Mouse (Mus musculus): ENCODE data around the gene Parp9.
"Not testable (repeated sequence)": the region's sequence is repeated elsewhere in the genome, so short reads cannot be mapped to it uniquely, and the experiment has no call there.

Gene Parp9

GRCm38 (mm10) chr16:35938211-35939151 is at the start of gene Parp9, which contains the start of gene Dtx3l:
TSS of gene Parp9 (plus strand) at chr16:35938470.
TSS of gene Dtx3l (minus strand) at chr16:35939151.
- in situ Hi-C loops (cut with MboI, MseI): loop anchor here in 1 of 2 experiments (5.0 to 10.0 kb wide), 2 partner anchors 66 to 194 kb away; partner anchors contain the start of gene Parp14

DNA sequence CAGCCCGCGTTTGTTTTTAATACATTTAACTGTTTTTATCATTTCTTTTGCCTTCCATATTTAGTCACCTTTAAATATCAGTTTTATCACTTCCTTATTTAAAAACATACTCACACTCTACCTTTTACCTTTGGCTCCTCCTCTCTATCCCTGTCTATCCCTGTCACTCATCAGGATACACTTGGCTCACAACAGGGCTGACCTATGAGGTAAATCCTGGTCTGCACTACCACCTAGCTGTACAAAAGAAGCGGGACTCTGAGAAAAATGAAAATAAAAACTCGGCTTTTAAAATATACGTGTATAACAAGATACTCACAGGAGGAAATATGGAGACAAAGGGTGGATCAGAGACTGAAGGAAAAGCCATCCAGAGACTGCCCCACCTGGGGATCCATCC is 49.4 kb upstream of the Parp9 start:
- in situ Hi-C loops (cut with MboI, MseI): no loop called here

GRCm38 (mm10) chr16:35890645-35891044 is 47.6 kb upstream of the Parp9 start:
- in situ Hi-C loops (cut with MboI, MseI): no loop called here

- in situ Hi-C loops (cut with MboI, MseI): not testable (repeated sequence)
Observed at GRCm38 (mm10) chr16:35891603-35892002, 46.7 kb upstream of the Parp9 start.

GRCm38 (mm10) chr16:35894997-35895396 is 43.3 kb upstream of the Parp9 start:
- in situ Hi-C loops (cut with MboI, MseI): no loop called here

- in situ Hi-C loops (cut with MboI, MseI): no loop called here
Observed at GRCm38 (mm10) chr16:35900541-35900940, 37.7 kb upstream of the Parp9 start.

- in situ Hi-C loops (cut with MboI, MseI): no loop called here
Observed at GRCm38 (mm10) chr16:35903014-35903640, 35.1 kb upstream of the Parp9 start.

GRCm38 (mm10) chr16:35904121-35904736 is 34.0 kb upstream of the Parp9 start:
- in situ Hi-C loops (cut with MboI, MseI): no loop called here

- in situ Hi-C loops (cut with MboI, MseI): no loop called here
Observed at GRCm38 (mm10) chr16:35905355-35905754, 32.9 kb upstream of the Parp9 start.

DNA sequence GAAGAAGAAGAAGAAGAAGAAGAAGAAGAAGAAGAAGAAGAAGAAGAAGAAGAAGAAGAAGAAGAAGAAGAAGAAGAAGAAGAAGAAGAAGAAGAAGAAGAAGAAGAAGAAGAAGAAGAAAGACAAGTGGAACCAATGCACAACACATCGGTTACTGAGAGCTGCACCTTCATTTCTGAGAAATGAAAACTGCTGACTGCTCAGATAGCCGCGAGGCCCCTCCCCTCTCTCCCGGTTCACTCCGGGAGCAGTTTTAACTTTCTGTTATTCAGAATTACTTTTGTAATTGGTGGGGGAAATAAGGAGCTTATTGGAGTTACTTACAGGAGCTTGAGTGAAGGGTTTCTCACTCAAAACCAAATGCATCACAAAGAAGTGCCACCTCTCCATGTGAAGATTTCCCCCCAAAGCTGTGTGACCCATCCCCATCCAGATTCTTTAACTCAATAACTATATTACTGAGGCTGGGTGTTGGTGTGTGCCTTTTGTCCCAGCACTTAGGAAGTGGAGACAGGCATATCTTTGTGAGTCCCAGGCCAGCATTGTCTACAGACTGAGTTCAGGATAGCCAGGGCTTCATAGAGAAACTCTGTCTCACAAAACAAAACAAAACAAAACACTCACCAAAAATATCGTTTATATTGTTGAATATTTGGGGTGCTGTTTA is 32.3 kb upstream of the Parp9 start:
- in situ Hi-C loops (cut with MboI, MseI): no loop called here

DNA sequence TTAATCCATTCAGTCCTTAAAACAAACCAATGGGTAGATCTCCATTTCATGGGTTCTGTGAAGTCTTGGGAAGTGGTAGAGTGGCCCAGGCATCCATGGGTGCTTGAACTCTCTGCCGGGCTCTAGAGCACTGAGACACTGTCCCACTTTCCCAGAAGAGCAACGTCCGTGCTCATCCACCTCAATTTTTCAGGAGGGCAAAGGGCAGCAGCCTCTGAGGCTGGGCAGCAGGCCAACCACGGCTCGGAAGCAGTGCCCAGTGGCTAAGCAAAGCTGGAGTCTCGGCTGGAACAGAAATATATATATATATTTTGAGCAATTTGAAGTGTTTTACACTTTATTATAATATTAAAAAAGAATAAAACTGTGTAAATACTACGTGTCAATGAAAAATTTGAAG is 31.4 kb upstream of the Parp9 start:
- in situ Hi-C loops (cut with MboI, MseI): no loop called here

DNA sequence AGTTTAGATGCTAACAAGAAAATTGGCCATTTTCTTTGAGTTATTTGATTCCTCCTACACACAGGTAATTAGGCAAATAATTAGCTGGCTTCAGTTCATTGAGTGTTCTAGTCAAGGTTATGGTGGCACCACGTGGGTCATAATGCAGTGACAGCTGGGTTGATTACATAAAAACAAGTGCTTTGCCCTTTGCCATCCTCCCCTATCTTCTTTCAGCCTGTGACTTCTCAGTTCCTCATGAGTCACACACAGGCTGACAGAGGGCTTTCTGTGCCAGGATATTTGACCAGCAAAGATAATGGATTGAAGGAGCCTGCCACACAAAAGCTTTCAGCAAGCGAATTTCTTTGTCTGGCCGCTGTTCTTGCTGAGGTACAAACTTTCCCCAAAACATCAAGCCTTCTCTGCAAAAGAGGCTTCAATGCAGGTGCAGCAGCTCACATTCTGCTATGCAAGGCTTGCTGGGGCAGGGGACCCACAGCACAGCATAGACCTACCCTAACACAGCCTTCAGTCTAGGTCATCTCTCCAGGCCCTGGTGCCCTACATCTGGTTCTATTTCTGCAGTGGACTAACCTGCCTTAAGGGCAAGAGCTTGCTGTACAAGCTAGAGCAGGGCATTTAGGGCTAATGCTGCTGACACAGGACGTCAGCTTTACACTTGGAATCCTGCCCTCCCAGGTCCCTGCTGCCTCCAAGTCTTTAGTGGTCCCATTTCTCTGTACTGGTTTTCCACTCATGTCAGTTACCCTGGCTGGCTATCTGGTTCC is 30.7 kb upstream of the Parp9 start:
- in situ Hi-C loops (cut with MboI, MseI): no loop called here

DNA sequence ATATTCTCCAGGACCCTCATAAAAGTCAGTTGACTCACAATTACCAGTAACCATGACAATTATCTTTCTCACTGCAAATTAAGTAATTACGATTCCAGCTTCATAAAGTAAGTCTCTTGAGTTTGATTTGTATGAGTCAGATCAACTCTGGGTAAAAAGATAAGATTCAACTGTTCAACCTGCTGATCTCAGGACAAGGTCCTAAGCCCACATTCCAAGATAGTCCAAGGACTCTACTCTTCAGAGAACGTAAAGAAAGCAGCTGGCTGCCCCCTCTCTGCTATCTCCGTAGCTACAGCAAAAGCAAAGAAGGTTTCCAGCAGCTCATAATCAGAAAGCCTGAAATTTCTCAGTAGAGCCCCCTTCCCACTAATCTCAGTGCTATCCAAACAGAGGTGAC is 26.8 kb upstream of the Parp9 start:
- in situ Hi-C loops (cut with MboI, MseI): no loop called here

- in situ Hi-C loops (cut with MboI, MseI): no loop called here
Observed at GRCm38 (mm10) chr16:35913526-35913925, 24.7 kb upstream of the Parp9 start.

DNA sequence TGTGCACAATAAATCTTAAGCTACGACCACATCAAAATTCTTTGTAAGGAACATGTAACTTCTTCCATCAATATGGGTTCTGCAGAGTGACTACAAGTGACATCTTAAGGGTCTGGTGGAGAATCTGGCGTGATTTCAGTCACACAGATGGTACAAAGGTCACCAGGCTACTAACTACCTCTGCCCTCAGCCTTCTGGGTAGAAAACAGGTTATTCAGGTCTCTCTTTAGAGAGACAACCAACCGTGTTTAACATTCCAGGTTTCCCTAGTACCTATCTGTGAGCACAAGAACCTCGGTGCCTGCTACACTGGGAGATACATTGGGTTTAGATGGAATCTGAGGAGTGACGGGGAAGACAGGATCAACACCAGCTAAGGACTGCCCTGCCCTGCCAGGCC is 24.0 kb upstream of the Parp9 start:
- in situ Hi-C loops (cut with MboI, MseI): no loop called here

DNA sequence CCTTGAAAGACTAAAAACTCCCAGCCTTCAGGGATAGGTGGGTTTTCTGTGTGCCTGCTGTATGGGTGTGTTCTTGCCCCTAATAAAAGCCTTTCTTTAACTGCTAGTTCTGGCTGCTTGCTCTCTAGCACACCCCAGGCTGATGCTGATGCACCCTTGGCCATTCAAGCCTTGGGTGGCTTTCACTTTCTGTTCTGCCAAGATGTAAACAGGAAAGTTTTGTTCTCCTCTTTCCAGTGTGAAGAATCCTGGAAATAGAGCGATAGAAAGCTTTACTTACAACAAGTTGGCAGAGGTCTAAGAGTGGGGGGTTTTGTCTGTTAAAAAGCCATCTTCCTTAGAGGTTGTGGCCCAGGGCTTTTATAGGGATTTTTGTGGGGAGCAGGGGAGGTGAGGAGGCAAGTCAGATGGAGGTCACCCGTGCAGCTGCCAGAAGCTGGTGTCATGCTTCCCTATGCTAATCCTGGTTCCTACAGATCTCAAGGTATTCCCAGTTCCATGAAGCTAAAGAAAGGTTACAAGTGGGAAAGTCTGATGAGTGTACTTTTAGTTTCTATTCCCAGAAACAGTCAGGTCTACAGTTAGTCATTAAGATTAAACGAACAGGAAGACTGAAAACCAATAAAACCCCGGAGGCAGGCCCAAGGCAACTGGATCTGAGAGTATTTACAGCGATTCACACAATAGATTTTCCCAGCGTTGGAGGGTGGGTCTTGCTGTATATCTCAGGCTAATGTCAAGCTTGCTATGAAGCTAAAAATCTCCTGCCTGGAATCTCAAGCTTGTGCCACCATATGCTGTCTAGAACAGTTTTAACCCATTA is 19.3 kb upstream of the Parp9 start:
- in situ Hi-C loops (cut with MboI, MseI): no loop called here

DNA sequence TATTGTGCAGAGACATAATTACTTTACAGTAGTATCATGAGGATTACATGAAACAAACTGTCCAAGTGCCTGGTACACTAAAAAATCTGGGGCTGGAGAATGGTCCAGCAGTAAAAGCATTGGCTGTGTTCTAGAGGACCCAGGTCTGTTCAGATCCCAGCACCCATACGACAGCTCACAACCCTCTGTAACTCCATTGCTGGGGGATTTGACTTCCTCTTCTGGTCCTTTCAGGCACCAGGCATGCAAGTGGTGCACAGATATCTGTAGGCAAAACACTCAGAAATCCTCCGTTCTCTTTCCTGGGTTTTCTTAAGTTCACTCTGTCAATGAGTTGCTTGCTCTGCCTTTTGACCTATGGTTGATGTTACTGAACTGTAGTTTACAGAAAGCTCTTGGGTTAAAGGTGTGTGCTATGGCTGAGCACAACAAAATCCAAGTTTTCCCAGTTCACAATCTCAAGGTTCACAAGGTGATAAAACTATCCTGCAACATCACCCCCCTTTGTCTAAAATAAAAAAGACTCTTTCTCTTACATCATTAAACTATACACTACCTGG is 16.5 kb upstream of the Parp9 start:
- in situ Hi-C loops (cut with MboI, MseI): no loop called here

DNA sequence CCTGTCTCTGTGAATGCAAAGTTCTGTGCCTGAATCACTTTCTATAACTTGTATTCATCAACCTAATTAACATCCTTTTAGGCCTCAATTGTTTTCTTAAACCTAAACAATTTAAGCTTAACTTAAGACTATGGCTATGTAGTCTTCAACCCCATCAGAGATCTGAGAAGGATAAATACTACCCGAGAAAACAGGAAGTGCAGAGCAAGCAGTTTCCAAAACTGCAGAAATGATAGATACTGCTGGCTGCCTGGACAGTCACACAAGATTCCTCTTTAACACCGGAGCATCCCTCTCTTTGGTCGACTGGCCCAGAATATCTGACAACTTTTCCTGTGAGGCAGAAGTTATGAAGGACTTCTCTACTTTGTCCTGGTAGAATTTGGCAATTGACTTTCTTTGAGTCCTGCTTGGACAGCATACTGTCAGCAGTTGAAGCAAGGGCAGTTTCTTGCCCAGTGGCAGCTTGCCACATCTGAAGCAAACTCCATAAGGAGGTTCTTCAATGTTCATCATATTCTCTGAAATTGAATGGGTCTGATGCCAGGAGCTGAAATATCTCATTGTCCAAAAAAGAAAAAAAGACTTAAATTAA is 15.9 kb upstream of the Parp9 start:
- in situ Hi-C loops (cut with MboI, MseI): no loop called here

DNA sequence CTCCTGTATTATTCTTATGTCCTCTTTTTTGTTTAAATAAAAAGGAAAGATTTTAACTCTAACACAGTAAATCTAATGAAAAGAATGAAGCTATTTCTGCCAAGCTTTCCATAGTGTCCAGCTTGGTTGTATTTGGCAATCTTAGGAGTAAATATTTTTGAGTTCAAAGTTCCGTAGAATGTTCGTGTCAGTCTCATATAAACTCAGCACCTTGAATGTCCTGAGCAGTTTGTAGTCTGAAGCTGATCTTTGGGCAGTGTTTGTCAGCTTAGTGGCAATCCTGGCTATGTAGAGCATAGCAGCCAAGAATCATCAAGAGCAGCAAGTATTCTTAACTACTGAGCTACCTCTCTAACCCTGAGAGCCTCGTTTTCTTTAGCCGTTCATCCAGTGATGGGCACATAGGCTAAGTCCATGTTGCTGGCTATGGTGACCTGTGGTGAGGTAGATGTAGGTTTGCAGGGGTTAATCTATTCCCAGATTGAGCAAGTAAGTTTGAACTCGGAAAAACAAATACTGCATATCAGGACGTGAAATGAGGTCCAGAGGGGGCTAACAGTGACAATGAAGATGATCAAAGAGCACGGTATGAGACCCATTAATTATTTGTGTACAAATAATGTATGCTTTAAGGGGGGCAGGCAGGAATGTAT is 14.6 kb upstream of the Parp9 start:
- in situ Hi-C loops (cut with MboI, MseI): no loop called here

Data from T-helper 17 cell (primary cell).